Mouse (Mus musculus): ENCODE measurements around the gene Zdhhc25.

The Zdhhc25 gene

DNA sequence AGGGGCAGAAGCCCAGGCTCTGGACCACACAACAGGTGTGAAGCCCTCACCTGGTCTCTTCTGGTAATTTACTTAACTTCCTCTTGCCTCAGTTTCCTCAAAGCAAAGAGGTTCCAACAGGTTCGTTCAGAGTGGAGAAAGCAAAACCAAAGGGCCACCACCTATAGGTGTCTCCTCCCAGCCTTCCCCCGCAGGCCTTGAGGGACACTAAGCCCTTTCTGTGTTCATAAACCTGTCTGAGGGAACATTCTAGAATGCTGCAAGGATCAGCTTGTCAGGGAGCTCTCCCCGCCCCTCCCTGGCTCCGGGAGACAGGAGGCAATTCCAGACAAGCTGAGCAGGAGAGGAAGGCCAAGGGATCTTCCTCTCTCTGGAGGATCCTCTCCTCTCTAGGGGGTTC lies at the start of gene Zdhhc25:
Zdhhc25 (plus strand) TSS at position 301 of the 400 bp plus-strand sequence.
- DNase-seq = no peak

DNA sequence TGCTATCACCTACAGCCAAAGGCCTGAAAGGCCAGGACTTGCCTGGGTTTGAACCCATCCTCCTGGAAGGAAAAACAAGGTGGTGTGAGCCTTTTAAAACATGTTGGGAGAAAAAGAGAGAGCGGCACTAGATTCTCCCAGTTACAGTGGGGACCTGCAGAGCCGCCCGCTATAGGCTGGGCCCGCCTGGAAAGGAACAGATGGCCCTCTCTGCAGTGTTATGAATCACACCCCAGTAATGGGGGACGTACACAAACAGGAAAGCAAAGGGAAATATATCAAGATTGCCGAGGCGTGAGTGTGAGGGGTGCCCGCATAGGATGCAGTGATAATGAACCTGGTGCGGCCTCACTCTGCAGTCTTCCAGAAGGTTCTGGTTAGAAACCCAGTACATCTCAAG lies 47.2 kb upstream of the Zdhhc25 start:
- no peak for DNase-seq

DNA sequence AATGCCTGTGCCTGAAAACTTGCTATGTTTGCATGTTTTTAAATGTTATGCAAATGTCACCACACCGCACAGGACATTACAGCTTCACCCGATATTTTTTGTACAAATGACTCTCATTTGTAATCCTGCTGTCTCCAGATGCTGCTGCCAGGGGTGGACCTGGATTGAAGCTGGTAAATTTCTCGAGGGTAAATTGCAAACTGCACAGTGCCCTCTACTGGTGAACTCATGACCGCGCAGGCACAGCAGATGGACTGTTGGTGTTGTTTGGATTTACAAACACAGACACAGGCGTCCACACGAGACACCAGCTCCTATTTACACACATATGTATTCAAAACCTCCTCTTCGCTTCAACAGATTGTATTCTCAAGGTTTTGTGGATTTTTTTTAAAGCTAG lies 44.6 kb upstream of the Zdhhc25 start:
- DNase-seq = peak in 1 of 2 experiments; percentile 2

DNA sequence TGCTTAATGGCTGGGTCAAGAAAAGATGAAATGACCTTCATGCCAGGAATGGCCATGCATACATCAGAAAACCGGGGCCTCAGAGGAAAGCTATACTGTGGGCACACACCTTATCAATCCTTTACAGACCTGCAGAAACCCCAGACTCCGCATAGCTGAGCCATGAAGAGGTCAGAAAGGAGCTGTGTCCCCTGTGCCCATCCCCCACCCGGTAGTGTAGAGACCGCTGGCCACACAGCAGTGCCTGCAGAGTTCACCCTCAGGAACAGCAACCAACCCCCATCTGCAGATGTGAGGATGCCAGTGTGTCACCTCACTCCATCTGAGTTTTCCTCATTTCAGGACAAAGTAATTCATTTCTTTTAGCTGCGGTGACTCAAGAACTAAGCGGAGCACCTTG lies 39.5 kb upstream of the Zdhhc25 start:
- no peak for DNase-seq

DNA sequence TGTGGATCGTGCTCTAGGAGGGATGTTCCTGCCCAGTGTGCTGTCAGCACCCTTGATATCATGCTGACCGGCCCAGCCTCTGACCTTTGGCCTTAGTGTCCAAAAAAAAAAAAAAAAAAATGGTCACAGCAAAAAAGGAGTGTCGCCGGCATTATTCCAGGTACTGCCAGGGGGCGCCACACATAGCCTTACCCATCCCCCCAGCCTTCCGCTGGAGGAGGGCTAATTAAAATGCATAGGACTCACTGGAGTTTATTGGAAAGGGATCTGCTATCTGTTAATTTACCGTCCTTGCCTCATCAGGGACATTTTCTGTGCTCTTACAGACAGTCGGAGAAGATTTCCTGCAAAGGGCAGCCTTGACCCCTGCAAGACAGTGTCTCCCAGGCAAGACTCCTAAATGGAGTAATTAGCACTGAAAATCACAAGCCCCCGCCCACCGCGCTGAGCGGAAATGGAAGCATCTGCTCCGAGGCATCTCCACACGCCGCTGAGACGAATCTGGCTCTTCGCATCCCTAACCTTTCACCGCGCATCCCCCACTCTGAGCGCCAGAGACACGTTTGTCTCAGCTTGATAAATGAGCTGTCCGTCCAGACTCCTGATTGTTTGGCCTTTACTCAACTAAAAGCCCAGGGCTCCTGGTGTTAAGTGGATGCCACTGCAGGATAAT lies 38.9 kb upstream of the Zdhhc25 start:
- no peak for DNase-seq

DNA sequence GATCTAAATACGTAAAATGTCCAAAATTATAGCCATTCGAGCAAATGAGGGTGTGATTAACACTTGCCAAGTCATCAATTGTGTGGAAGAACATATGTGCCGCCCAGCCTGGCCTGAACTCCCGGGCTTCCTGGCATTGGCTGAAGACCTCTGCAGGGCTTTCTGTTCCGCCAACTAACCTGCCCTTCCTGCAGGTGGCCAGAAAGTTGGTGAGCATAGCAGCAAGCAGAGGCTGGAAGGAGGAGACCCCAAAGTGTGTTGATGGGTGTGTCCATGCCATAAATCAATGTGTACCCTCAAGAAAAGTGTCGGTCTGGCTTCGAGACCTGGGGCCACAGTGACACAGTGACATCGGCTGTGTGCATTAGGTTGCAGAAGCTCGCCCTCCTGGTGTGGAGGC lies 34.8 kb upstream of the Zdhhc25 start:
- no peak for DNase-seq

DNA sequence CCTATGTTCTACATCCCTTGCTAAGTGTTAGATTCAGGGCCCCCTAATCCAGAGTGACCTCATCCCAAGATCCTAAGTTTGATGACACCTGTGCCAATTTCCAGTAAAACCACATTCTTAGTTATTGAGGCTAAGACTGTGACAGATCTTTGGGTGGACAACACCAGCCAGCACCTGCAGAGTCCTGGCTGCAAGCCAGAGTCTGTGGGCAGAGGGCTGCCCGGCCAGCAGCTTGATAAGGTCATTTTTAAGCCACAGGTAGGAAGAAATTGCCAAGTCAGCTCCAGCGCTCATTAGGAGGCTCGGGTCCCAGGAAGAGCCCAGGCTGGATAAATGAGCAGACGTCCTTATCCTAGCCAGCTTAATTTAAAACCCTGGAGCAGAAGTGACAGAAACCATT lies 34.3 kb upstream of the Zdhhc25 start:
- DNase-seq = no peak

DNA sequence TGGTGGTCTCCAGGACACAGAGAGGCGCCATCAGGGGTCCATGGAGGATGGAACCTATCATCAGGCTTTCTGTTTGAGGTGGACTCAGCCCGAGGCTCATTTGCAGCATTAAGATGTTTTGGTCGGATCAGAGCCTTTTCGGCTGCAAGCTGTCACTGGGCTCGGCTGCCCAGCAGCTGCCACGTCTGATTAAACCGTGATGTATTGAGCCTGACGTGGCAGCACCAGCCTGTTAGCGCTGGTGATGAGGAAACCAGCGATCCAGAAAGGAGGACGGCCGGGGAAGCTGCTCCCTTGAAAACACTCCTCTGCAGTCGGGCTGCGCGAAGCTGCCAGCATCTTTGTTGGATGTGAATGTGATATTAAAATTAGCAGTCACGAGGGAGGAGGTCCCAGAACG lies 29.4 kb upstream of the Zdhhc25 start:
- DNase-seq = no peak

DNA sequence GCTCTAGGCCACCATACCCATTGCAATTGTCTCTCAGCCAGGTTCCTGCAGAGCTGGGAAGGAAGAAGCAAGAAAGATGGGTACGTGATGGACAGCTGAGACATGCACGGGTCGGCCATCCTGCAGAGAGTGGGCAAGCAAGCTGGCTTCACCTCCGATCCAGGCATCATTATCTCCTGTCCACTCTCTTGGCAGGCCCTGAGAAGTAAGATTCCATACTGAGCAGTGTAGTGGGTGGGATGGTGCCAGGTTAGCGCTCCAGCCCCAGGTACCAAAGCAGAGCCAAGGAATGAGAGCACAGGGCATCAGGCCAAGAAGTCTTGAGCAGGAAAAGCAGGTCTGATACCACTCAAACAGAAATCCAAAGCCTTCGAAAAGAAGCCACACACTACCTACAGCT lies 20.6 kb upstream of the Zdhhc25 start:
- DNase-seq = no peak

DNA sequence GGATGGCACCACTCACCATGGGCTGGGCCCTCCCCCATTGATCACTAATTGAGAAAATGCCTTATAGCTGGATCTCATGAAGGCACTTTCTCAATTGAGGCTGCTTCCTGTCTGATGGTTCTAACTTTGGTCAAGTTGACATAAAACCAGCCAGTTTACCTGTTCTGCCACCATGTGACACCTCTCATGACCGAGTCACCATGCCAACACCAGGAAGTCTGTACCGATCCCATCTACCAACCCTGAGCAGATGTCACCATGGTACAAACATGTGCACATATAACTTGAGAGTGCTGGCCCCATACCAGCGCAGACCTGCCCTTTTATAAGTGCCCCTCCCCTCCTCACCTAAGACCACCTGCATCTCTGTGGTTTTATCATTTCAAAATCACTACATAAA lies 2.4 kb downstream of the Zdhhc25 start:
- DNase-seq = no peak

DNA sequence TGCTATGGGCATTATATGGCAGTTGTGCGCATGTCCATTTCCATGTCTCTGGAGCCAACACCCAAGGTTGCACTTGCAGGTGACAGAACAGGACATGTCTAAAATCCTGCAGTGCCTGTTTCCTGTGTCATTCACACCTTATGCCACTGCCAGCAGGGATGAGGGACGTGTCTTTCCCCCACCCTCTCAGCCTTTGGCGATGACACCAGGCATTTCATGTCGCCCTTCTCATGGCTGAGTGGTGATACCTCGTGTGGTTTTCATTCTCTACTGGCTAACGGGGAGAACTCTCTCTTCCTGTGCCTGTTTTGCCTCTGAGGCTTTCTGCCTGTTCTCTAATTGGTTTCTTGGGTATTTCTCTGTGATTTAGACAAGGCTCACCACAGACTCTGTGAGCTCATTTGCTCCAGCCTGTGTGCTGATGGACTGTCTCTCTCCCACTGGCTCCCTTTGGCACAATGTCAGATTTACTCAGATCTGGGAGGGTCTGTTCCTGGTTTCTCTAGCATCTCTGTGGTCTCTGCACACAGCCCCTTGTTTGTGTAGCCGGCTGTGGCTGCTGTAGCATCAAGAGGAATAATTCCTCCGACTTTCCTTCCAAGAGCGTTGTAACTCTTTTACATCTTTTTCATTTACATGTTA lies 3.1 kb downstream of the Zdhhc25 start:
- DNase-seq = no peak

DNA sequence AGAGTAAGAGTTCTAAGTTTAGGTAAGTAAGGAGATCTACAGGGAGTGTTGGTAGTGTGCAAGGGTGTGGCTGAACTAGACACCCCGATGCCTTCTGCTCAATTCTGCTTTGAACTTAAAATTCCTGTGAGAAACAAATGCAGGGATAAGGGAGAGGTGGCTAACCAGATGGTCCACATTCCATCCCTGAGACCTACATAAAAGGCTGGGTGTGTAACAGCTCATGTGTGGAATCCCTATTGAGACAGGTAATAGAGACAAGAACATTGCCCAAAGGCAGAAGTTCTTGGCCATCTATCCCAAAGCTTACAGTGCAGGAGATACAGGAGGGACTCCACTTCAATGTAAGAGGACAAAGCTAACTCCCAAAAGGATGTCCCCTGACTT lies 3.6 kb downstream of the Zdhhc25 start:
- no peak for DNase-seq

DNA sequence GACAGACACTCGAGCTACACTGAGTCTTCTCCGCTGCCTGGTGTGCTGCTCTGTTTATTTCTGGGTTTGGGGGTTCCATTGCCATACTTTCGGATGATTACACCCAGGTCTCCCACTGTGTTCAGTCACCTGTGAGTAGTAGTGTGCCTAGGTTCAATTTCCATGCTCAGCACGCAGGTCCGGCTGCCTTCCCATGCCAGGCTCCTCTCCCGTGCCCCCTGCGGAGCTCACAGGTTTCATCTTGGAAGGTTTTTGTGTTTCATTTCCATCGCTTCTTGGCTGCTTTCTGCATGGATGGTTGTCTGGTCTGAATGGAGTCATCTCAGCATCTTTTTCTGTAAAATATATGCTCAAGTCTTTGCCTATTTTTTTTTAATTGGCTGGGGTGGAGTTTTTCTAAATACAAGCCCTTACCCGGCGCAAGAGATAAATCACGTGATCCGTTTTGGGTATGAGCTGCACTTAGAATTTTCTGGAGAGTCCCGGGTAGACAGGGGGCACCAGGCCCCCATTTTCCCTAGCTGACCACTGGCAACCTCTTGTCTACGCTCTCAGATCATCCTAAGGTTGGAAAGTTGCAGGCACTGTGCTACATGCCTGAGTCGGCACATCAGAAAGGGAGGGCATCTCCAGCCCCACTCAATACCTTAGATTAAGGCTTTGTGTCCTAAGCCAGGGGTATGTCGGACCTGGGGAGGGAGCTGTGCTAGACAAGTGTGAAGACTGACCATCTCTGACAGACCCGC lies 4.7 kb downstream of the Zdhhc25 start:
- no peak for DNase-seq

DNA sequence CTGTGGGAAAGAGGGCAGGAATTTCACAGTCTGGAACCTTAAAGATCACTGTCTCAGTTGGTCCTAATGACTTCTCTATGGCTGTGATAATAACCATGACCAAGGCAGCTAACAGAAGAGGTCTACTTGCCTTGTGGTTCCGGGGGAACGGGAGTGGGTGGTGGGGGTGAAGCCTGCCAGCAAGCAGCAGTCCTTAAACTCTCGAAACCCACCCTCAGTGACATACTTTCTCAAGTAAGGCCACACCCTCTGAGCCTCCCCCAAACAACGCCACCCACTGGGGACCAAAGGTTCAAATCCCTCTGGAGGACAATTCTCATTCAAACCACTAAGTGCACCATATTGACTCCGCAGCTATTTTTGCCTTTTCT lies 5.3 kb downstream of the Zdhhc25 start:
- no peak for DNase-seq

DNA sequence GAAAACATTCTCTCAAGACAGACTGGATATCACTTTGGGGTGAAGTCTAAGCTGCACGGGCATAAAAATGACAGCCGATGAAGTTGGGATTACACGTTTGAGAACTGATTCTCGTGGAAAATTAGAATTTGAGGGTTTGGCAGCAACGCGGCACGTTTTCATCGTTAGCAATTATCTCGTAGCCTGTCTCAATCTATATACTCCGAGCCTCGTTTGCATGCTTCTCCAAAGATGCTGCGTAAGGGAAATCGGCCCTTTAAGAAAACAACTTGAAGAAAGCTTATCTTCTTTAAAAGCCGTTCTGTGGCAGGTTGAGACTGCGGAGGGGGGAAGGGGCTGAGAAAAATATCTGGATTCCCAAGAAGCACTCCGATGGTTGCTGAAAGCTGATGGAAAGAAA lies 17.0 kb downstream of the Zdhhc25 start:
- no peak for DNase-seq

DNA sequence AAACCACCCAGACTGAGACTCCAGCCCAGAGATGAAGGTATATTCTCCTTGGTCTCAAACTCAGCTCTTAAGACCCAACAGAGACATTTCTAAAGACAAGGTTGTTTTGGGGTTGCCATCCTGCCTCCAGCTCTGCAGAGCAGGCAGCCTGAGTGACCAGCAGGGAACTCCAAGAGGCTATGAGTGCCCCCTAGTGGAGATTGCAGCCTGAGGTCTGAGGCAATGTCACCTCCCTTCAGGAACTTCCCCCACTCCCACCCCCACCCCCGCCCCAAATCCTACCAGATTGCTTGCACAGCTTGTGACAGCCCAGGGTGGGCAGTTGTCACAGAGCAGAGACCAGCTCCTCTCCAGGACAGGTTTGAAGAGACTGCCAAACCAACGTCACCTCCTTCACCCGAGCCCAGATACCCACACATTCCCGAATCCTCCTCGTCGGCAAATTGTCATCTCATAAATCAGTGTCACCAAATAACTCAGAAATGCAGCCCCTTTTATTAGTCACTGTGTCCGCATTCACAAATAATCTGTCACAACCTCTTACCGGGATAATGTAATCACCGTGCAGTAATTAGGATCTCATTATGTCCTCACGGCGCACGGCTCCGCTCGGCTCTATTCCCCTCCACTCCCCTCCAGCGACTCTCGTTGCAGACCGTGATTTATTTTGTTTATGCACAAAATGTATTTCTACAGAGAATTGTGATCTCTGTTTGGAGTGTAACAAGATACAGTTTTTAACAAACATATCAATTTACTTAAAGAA lies 18.1 kb downstream of the Zdhhc25 start:
- no peak for DNase-seq

DNA sequence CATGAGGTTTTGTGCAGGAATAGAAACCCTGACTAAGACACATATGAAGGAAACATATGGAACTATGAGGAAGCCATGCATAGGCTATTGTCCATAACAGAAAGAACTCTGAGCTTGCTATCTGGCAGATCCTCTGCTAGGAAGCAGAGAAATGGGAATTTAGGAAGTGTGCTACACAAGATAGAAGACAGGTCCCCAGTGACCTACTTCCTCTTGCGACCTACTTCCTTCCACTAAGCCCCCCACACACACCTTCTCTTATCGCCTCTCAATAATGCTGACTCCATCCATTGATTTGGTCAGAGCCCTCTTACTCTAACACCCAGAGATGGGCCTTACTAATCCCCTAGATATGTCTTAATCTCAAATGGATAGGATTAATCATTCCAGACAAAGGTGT lies 19.9 kb downstream of the Zdhhc25 start:
- no peak for DNase-seq

DNA sequence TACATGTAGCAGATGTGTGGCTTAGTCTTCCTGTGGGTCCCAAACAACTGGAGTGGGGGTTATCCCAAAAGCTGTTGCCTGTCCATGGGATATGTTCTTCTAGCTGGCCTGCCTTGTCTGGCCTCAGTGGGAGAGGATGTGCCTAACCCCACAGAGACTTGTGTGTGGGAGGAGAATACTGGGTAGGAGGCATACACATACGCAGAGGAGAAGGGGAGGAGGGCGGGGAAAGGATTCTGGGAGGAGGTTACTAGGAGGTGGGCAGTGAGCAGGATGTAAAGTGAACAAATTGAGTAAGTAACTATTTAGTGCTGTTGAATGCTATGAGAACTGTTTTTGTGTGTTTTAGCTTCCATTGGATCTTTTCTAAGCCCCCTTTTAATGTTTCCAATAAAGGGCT lies 23.8 kb downstream of the Zdhhc25 start:
- no peak for DNase-seq

DNA sequence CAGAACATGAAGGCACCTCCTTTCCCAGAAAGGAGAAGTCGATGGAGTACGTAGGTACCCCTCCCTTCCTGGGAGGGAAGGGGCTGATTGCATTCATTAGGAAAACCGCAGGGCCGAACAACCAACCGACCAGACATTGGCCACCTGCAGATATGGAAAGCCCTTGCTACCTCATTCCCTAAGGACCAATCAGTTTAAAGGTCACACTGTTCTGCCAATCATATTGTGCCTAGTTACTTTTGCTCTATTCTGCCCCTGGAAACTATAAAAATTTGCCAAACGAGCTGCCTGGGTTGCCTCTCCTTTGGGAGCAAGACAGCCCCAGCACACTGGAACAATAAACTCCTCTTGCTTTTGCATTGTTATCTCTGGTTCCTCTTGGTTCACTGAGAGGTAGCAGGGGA lies 24.8 kb downstream of the Zdhhc25 start:
- DNase-seq = no peak

DNA sequence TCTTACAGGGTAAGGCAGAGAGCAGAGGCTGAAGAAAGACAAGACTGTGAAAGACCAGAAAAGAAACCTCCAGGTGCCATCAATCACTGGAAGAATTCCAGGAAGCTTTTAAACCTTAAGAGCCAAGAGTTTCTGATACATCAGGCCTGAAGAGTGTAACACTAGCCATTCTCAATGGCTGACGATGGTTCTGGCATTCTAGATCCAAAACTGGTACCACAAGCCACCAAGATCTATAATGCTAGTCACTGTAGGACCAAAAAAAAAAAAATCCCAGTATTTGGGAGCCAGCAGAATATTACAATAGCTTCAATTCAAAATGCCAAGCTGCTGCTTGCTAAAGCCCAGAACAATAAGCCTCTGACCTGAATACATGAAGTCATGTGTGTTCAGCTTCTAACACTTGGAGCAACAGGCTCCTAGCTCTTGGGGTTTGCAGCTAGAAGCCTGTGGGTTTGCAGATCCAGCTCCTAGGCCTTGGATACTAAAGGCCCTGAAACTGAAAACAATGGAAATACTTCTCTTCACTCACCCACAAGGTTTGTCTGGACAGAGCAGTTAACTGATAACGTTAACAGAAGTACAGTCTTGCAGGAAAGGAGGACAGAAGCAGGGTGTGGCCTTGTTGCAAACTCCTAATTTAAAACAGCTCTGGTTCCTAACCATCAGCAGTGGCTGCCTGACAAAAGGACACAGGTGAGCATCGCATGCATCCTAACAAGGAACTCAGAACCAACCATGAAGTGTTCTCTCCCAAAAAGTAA lies 25.4 kb downstream of the Zdhhc25 start:
- no peak for DNase-seq

DNA sequence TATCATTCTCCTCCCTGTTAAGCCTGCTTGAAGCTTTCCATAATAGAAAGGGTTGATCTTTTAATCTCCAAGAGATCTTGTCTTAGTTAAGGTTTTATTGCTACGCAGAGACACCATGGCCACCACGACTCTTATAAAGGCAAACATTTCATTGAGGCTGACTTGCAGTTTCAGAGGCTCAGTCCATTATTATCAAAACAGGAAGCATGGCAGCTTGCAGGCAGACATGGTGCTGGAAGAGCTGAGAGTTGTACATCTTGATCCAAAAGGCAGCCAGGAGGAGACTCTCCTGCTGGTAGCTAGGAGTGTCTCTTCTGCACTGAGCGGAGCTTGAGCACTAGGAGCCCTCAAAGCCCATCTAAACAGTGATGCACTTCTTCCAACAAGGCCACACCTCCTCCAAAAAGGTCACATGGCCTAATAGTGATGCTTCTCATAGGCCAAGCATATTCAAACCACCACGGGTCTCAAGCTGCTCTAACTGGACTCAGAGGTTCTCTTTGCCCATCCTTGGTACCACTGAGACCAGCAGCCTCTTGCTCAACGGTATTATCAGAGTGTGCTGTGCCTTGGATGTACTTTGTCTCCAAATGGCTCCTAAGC lies 26.9 kb downstream of the Zdhhc25 start:
- no peak for DNase-seq

DNA sequence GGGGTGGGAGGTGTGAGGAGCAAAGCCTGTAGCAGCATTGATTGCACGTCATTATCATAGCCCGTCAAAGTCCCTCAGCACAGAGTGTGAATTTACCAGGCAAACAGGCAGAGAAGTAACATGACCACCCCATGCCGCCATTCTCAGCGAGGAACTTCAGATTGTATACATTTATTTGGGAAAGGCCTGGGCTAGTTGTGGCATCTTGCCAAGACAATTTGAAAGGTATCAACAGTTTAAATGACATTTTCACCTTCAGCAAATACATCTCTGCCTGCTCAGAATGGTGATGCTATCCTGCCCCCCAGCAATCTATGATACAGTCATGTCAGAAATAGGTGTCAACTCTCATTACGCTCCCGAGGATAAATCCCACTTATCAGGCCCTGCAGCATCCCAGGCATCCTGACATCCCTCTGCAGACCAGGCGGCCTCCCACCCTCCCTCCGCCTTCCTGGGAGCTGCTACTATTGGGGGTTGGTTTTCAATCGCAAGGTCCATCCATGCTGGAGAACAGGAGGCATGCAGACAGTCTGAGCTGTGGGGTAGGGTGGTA lies 28.8 kb downstream of the Zdhhc25 start:
- DNase-seq = no peak

Measured in thymus, postnatal 36 days (tissue).